Mouse (Mus musculus) gastrocnemius, postnatal 14 days (tissue): Measurements from ENCODE around the gene Klf17. TPM values are rescaled to one million over a fixed set of nuclear protein-coding genes. Genes with fewer than 3 reads are reported as not detected.

Source experiments
- total RNA-seq, 2 experiments: library from RNA; stranded (reverse); gene quantifications; 2 replicates each; pipeline ENCODE4 v1.2.3; 2021

Klf17 gene
- total RNA-seq, 2 experiments from 2014 or later: not detected

Other genes starting within 250 kb of the Klf17 start
- gene Eri3, start 215.3 kb downstream of the Klf17 start, total RNA-seq: 10 to 100 TPM; 68.6 to 70.8 TPM
- gene Dmap1, start 83.4 kb downstream of the Klf17 start, total RNA-seq: 10 to 100 TPM; 17.9 to 18.1 TPM
- not detected for gene Gm12845, start 41.2 kb downstream of the Klf17 start, total RNA-seq
- 1 to 10 TPM; 4.0 to 6.2 TPM for gene Slc6a9, start 68.9 kb upstream of the Klf17 start, total RNA-seq
- under 1 TPM; 0.39 to 0.47 TPM for gene Ccdc24, start 106.9 kb upstream of the Klf17 start, total RNA-seq
- 1 to 10 TPM; 6.5 to 8.1 TPM for gene B4galt2, start 117.8 kb upstream of the Klf17 start, total RNA-seq
- gene Atp6v0b, start 121.7 kb upstream of the Klf17 start, total RNA-seq: 10 to 100 TPM; 55.4 to 57.6 TPM
- gene Dph2, start 126.4 kb upstream of the Klf17 start, total RNA-seq: 1 to 10 TPM; 2.6 to 2.7 TPM
- 100 to 1,000 TPM; 141 to 204 TPM for gene Ipo13, start 149.4 kb upstream of the Klf17 start, total RNA-seq
- gene Artn, start 164.1 kb upstream of the Klf17 start, total RNA-seq: under 1 TPM; 0.31 TPM